Mouse (Mus musculus): Measurements from ENCODE around the gene Bloc1s1.

- TF ChIP-seq POLR2A (IDR thresholded peaks at IDR 0.05; ENCODE audit: insufficient read depth, low read depth, low read length) = no peak
- peak; percentile 55 for TF ChIP-seq CTCF (IDR thresholded peaks at IDR 0.05)
- TF ChIP-seq EP300 (IDR thresholded peaks at IDR 0.05; ENCODE audit: insufficient read depth, low read depth, low read length) = no peak
Measured at GRCm38 (mm10) chr10:128915550-128915949, 8.3 kb downstream of the Bloc1s1 start.
